Mouse (Mus musculus) limb, embryonic 13.5 days (tissue): ENCODE data around the gene Mcrip1. TPM values are rescaled to one million over a fixed set of nuclear protein-coding genes. Genes with fewer than 3 reads are reported as not detected.
"Not testable (repeated sequence)": the region's sequence is repeated elsewhere in the genome, so short reads cannot be mapped to it uniquely, and the experiment has no call there.

Experiments
- ATAC-seq: fragments of 200-750 bp; cut with Nextera tagmentation; 2 replicates; pipeline ENCODE4 v1.8.0; 2017; ENCODE audit warnings: low read depth, moderate number of reproducible peaks, moderate TSS enrichment; ENCODE audit not compliant: low FRiP score
- H3K27ac ChIP-seq: fragments of 300-500 bp; sonication (generic); 2 replicates; pipeline ENCODE4 v1.5.1; 2015; ENCODE audit warnings: inconsistent platforms, mild to moderate bottlenecking, moderate library complexity
- H3K27me3 ChIP-seq: fragments of 300-500 bp; sonication (generic); 2 replicates; pipeline ENCODE4 v1.6.1; 2015; ENCODE audit warnings: mild to moderate bottlenecking, inconsistent platforms
- H3K36me3 ChIP-seq: fragments of 300-500 bp; sonication (generic); 2 replicates; pipeline ENCODE4 v1.6.1; 2015; ENCODE audit warnings: inconsistent platforms, mild to moderate bottlenecking, moderate library complexity
- H3K4me1 ChIP-seq: fragments of 300-500 bp; sonication (generic); 2 replicates; pipeline ENCODE4 v1.6.1; 2015; ENCODE audit warnings: inconsistent platforms
- H3K4me2 ChIP-seq: fragments of 300-500 bp; sonication (generic); replicated peaks from 2 replicates; pipeline ENCODE4 v1.6.1; 2015; ENCODE audit warnings: inconsistent platforms, mild to moderate bottlenecking, moderate library complexity
- H3K4me3 ChIP-seq: fragments of 300-500 bp; sonication (generic); 2 replicates; pipeline ENCODE4 v1.5.1; 2015; ENCODE audit warnings: moderate library complexity, mild to moderate bottlenecking, inconsistent platforms
- H3K9ac ChIP-seq: fragments of 300-500 bp; sonication (generic); 2 replicates; pipeline ENCODE4 v1.6.1; 2015; ENCODE audit warnings: mild to moderate bottlenecking, inconsistent platforms
- H3K9me3 ChIP-seq: fragments of 300-500 bp; sonication (generic); 2 replicates; pipeline ENCODE4 v1.6.1; 2016; ENCODE audit warnings: inconsistent platforms
- WGBS: fragments of 180-500 bp; shearing (Covaris S2); methylation state at CpG from one replicate; pipeline ENCODE4 v1.1.7; 2015; 5-methylcytosine and 5-hydroxymethylcytosine counted together
- polyA plus RNA-seq: library from polyadenylated mRNA; unstranded; fragments of >200 nt; fragmentation: Nextera tagmentation; extraction: Ambion mirVana; gene quantifications from 2 replicates; pipeline ENCODE4 v1.2.1, GENCODE M21; 2015

The Mcrip1 gene
- polyA plus RNA-seq, 1 experiment from 2014 or later: 245 TPM

GRCm38 (mm10) chr11:120519738-120520137 lies 29.8 kb downstream of the Mcrip1 start:
- no peaks in the 10 kb centered on the region for H3K9me3 ChIP-seq
- H3K27me3 ChIP-seq: no peaks in the 10 kb centered on the region
- no peaks in the 10 kb centered on the region for H3K36me3 ChIP-seq
- no peak overlapping the region for H3K4me3 ChIP-seq
- 24% methylated on average over 9 of the region's 9 CpGs for WGBS
- ATAC-seq: no peak
- H3K27ac ChIP-seq: peak overlapping the region; percentile 3; the same call in 1 of the 2 replicates
- peak overlapping the region; percentile 13; the same call in 1 of the 2 replicates for H3K9ac ChIP-seq
- peaks cover 11% of the 10 kb centered on the region for H3K4me1 ChIP-seq
- H3K4me2 ChIP-seq: peak overlapping the region; percentile 31

DNA sequence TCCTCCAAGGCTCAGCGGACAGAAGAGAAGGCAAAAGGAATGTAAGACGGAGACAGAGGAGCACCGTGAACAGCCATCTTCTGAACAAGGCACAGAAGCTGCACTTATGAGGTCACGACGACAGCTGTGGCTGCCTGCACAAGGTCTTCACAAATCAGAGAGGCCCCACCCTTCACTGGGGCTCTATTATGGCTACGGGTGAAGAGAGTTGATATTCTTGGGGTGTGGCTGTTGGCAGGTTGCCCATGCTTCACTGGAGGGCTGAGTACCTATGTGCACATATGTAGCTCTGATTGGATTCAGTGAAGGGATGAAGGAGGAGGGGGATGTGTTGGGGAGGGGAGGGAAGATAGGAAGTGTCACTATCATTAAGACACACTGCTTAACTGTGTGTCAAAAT lies 31.0 kb downstream of the Mcrip1 start:
- Histone ChIP-seq H3K27me3 (no peaks in the 10 kb centered on the region), H3K4me2 (no peak overlapping the region), H3K4me3 (no peak overlapping the region), H3K36me3 (no peaks in the 10 kb centered on the region), H3K27ac (no peak overlapping the region), H3K4me1 (peaks cover 11% of the 10 kb centered on the region), H3K9me3 (no peaks in the 10 kb centered on the region), H3K9ac (no peak overlapping the region)
- 69% methylated on average over 6 of the region's 6 CpGs for WGBS
- no peak for ATAC-seq

- Histone ChIP-seq H3K4me2 (no peak overlapping the region), H3K4me1 (peaks cover 11% of the 10 kb centered on the region), H3K36me3 (no peaks in the 10 kb centered on the region), H3K27me3 (no peaks in the 10 kb centered on the region), H3K4me3 (no peak overlapping the region), H3K9ac (no peak overlapping the region), H3K9me3 (no peaks in the 10 kb centered on the region), H3K27ac (no peak overlapping the region; the same call in 1 of the 2 replicates)
- 68% methylated on average over 6 of the region's 6 CpGs for WGBS
- no peak for ATAC-seq
Measured at GRCm38 (mm10) chr11:120518027-120518426, 31.5 kb downstream of the Mcrip1 start.

- Histone ChIP-seq H3K27me3 (no peaks in the 10 kb centered on the region), H3K4me3 (no peak overlapping the region), H3K4me2 (no peak overlapping the region), H3K9me3 (no peaks in the 10 kb centered on the region), H3K27ac (no peak overlapping the region), H3K9ac (no peak overlapping the region), H3K4me1 (peaks cover 11% of the 10 kb centered on the region), H3K36me3 (no peaks in the 10 kb centered on the region)
- ATAC-seq: no peak
- 79% methylated on average over 4 of the region's 4 CpGs for WGBS
Measured at GRCm38 (mm10) chr11:120517147-120517546, 32.4 kb downstream of the Mcrip1 start.

GRCm38 (mm10) chr11:120515611-120516010 lies 33.9 kb downstream of the Mcrip1 start:
- H3K9me3 ChIP-seq: no peaks in the 10 kb centered on the region
- H3K4me3 ChIP-seq: no peak overlapping the region
- H3K9ac ChIP-seq: no peak overlapping the region
- ATAC-seq: 0 out of 2 replicates have a peak, but pooled peaks have one; percentile 52
- H3K27ac ChIP-seq: no peak overlapping the region
- H3K36me3 ChIP-seq: no peaks in the 10 kb centered on the region
- H3K4me1 ChIP-seq: peaks cover 13% of the 10 kb centered on the region
- no peaks in the 10 kb centered on the region for H3K27me3 ChIP-seq
- no peak overlapping the region for H3K4me2 ChIP-seq
- WGBS: 21% methylated on average over 17 of the region's 17 CpGs

- ATAC-seq, H3K4me3 ChIP-seq, H3K9me3 ChIP-seq, H3K27me3 ChIP-seq, H3K4me2 ChIP-seq, H3K9ac ChIP-seq, H3K4me1 ChIP-seq, H3K36me3 ChIP-seq, H3K27ac ChIP-seq: not testable (repeated sequence)
- WGBS: 94% methylated on average over 2 of the region's 2 CpGs
Measured at GRCm38 (mm10) chr11:120514262-120514661, 35.3 kb downstream of the Mcrip1 start.

DNA sequence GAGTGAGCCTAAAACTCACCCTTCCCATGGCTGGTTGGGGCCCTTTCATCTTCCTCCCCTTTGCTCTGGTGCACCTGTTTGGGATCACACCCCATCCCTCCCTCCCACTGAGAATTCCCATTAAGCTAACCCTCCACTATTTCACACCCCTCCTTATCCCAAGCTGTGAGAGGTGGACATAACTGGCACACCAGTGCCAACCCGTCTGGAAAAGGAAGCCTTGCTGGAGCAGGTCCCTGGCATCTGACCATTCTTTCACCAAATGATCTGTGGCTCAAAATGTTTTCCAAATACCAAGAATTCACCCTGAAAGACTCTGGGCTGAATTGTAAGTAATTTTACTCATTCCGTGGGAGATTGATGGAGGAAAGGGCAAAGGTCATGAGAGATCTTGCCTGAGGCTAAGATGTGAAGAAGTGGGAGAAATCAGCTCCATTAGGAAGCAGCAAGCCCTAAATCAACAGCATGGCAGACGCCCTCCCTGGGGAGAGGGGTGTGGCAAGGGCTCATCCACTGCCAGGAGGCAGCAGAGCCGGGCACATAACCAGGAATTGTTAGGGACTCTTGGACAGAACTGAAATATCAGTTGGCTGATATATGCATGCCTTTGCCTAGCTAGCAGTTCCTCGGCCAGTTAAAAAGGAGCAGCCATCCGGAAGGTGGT lies 36.6 kb downstream of the Mcrip1 start:
- ATAC-seq: no peak
- WGBS: 29% methylated on average over 6 of the region's 6 CpGs

GRCm38 (mm10) chr11:120510375-120511030 lies 39.0 kb downstream of the Mcrip1 start:
- Histone ChIP-seq H3K36me3 (no peaks in the 10 kb centered on the region), H3K9ac (peak overlapping the region; percentile 56; the same call in 1 of the 2 replicates), H3K4me3 (peak overlapping the region; percentile 28), H3K4me2 (peak overlapping the region; percentile 56), H3K9me3 (no peaks in the 10 kb centered on the region), H3K27ac (0 out of 2 replicates have a peak overlapping the region, but pooled peaks have one; percentile 22), H3K4me1 (peaks cover 8% of the 10 kb centered on the region; the same call in 1 of the 2 replicates), H3K27me3 (no peaks in the 10 kb centered on the region)
- no peak for ATAC-seq
- 7% methylated on average over 16 of the region's 16 CpGs for WGBS

More for the DNA sequence above, 36.6 kb downstream of the Mcrip1 start:
- Histone ChIP-seq H3K9me3 (no peaks in the 10 kb centered on the region), H3K4me3 (no peak overlapping the region), H3K27me3 (no peaks in the 10 kb centered on the region), H3K27ac (no peak overlapping the region), H3K9ac (no peak overlapping the region), H3K4me2 (no peak overlapping the region), H3K36me3 (no peaks in the 10 kb centered on the region), H3K4me1 (peaks cover 8% of the 10 kb centered on the region)

- peaks cover 8% of the 10 kb centered on the region; the same call in 1 of the 2 replicates for H3K4me1 ChIP-seq
- WGBS: 49% methylated on average over 4 of the region's 4 CpGs
- no peak for ATAC-seq
- no peak overlapping the region for H3K4me3 ChIP-seq
- no peaks in the 10 kb centered on the region for H3K27me3 ChIP-seq
- H3K36me3 ChIP-seq: no peaks in the 10 kb centered on the region
- H3K4me2 ChIP-seq: peak overlapping the region; percentile 56; the same call in 1 of the 2 replicates
- H3K9ac ChIP-seq: no peak overlapping the region
- no peaks in the 10 kb centered on the region for H3K9me3 ChIP-seq
- H3K27ac ChIP-seq: no peak overlapping the region
Measured at GRCm38 (mm10) chr11:120509940-120510339, 39.6 kb downstream of the Mcrip1 start.

- H3K9ac ChIP-seq: no peak overlapping the region
- no peaks in the 10 kb centered on the region for H3K9me3 ChIP-seq
- no peak for ATAC-seq
- H3K27me3 ChIP-seq: no peaks in the 10 kb centered on the region
- 88% methylated on average over 9 of the region's 9 CpGs for WGBS
- no peaks in the 10 kb centered on the region for H3K36me3 ChIP-seq
- H3K4me1 ChIP-seq: peaks cover 8% of the 10 kb centered on the region; the same call in 1 of the 2 replicates
- H3K27ac ChIP-seq: no peak overlapping the region
- H3K4me2 ChIP-seq: no peak overlapping the region
- H3K4me3 ChIP-seq: no peak overlapping the region
Measured at GRCm38 (mm10) chr11:120508290-120508870, 41.1 kb downstream of the Mcrip1 start.

DNA sequence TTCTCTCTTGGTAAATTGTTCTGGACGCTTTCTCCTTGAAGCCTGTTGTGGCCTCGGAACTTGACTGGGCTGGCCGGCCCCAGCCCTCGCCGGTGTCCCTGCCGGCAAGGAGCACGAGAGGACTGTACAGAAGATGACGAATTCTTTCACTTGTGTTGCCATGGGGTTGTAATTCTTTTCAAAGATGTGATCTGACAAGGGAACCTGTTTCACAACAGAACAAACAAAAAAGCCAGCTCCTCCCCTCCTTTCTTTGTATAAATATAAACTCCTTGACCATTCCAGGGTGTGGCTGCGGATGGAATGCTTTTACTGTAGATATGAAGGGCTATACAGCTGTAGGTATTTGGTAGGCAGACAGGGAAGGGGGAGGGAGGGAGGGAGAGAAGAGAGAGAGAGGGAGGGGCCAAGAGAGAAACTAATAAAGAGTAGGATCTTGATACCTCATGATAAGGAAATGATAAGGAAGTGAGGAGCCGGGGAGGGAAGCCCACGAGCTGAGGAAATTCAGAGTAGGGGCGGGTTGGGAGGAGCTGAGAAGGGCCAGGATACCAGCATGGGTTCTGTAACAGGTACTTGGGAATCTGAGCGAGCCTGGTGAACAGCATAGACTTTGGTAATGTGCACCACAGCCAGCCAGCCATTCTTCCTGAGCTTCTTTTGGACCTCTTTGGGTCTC lies 41.8 kb downstream of the Mcrip1 start:
- no peak overlapping the region for H3K4me2 ChIP-seq
- no peak overlapping the region for H3K4me3 ChIP-seq
- no peak overlapping the region for H3K27ac ChIP-seq
- no peak overlapping the region for H3K9ac ChIP-seq
- 72% methylated on average over 13 of the region's 13 CpGs for WGBS
- peaks cover 8% of the 10 kb centered on the region; the same call in 1 of the 2 replicates for H3K4me1 ChIP-seq
- ATAC-seq: no peak
- no peaks in the 10 kb centered on the region for H3K9me3 ChIP-seq
- no peaks in the 10 kb centered on the region for H3K27me3 ChIP-seq
- no peaks in the 10 kb centered on the region for H3K36me3 ChIP-seq

GRCm38 (mm10) chr11:120506899-120507298 lies 42.6 kb downstream of the Mcrip1 start:
- no peak for ATAC-seq
- Histone ChIP-seq H3K27me3 (no peaks in the 10 kb centered on the region), H3K36me3 (no peaks in the 10 kb centered on the region), H3K27ac (no peak overlapping the region), H3K4me2 (no peak overlapping the region), H3K9ac (no peak overlapping the region), H3K4me1 (peaks cover 8% of the 10 kb centered on the region; the same call in 1 of the 2 replicates), H3K4me3 (no peak overlapping the region), H3K9me3 (no peaks in the 10 kb centered on the region)
- WGBS: 58% methylated on average over 4 of the region's 4 CpGs
